ENCODE assay signal across 19 mouse cellular contexts in the genomic region with DNA sequence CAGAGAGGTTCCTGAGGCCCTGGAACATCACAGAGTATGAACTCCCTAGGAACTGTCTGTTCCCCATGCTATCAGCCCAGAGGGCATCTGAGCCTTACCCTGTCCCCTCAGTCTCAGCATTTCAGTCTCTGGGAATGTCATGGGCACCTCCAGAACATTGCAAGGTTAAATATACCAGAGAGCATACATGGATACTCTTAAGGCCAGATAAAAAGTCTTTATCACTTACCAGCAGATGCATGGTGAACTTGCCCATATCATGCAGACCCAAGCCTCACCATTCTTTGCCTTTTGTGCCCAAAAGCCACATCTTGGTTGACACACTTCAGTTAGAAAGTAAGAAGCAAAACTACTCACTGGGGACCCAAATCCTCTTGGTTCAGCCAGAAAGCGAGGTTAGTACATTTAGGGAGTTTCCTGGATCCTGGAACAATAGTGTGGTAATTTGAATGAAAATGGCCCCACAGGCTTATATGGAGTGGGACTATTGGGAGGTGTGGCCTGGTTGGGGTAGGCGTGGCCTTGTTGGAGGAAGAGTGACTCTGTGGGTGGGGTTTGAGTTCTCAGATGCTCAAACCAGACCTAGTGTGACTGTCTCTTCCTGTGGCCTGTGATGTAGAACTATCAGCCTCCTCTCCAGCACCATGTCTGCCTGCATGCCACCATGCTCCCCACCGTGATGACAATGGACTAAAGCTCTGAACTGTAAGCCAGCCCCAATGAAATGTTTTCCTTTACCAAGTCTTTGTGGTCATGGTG. TPM values are rescaled to one million over a fixed set of nuclear protein-coding genes. Genes with fewer than 3 reads are reported as not detected.
DNase-seq lines count a peak whose midpoint lies in the region; ATAC-seq and TF ChIP-seq lines count a peak whose summit lies in the region.
"Had no signal": no experiment of that assay in that cellular context is flagged by ENCODE, and none has a peak within 500 bp of the region (broad histone marks: within the 10 kb centered on the region; RNA-seq: fewer than 3 reads in every experiment).

No protein-coding gene starts in this region.

- TF ChIP-seq CTCF in brain, embryonic 14.5 days (IDR thresholded peaks at IDR 0.05; ENCODE audit: borderline replicate concordance, extremely low read depth, insufficient read depth, insufficient read length): no peak

- DNase-seq in spleen, postnatal 36 days (ENCODE audit: low spot score in 2 of 2): peak; percentile 9 to 20
- no peak for DNase-seq in spleen, adult 18-20 months
- DNase-seq in brain, embryonic 14.5 days (ENCODE audit: low read depth): peak; percentile 2
- DNase-seq in frontal cortex, adult 2 months (ENCODE audit: extremely low spot score in 1 of 2, low spot score in 1 of 2): no peak
- DNase-seq in cerebellum, adult 9-11 months: no peak
- no peak for DNase-seq in cerebellum, adult 11-12 months
- no peak for DNase-seq in adrenal gland, adult 8-10 months
- DNase-seq: cerebellum, postnatal 14 days; gastrocnemius, postnatal 14 days; heart, postnatal 36 days; kidney, adult 18-20 months; kidney, postnatal 14 days; lung, adult 18-20 months; lung, postnatal 4 days had no signal

- H3K4me3 ChIP-seq in liver, embryonic 12.5 days: no peak overlapping the region
- H3K4me3 ChIP-seq: erythroblast, embryonic 14.5 days; heart, embryonic 12.5 days; midbrain, embryonic 15.5 days had no signal

- 42% methylated on average over 3 of the region's 3 CpGs for whole genome bisulfite sequencing in liver, embryonic 12.5 days (ENCODE audit: insufficient replicate concordance)

- H3K4me2 ChIP-seq in liver, embryonic 12.5 days: no peak overlapping the region
- H3K4me2 ChIP-seq: heart, embryonic 12.5 days; midbrain, embryonic 15.5 days had no signal

- ATAC-seq in liver, embryonic 12.5 days: peak; percentile 84
- ATAC-seq: hindbrain, embryonic 16.5 days; midbrain, embryonic 15.5 days had no signal

- peaks cover 13% of the 10 kb centered on the region; the same call in 1 of the 2 replicates for H3K4me1 ChIP-seq in liver, embryonic 12.5 days
- H3K4me1 ChIP-seq: heart, embryonic 12.5 days; midbrain, embryonic 15.5 days had no signal

- no peak overlapping the region for H3K9ac ChIP-seq in liver, embryonic 12.5 days
- H3K9ac ChIP-seq: heart, embryonic 12.5 days; midbrain, embryonic 15.5 days had no signal

- H3K9me3 ChIP-seq in liver, embryonic 12.5 days (replicated peaks): no peaks in the 10 kb centered on the region
- H3K9me3 ChIP-seq: heart, embryonic 12.5 days; midbrain, embryonic 15.5 days had no signal

- no peak for TF ChIP-seq POLR2A in brain, embryonic 14.5 days (IDR thresholded peaks at IDR 0.05; ENCODE audit: borderline replicate concordance, extremely low read depth, insufficient read depth, insufficient read length, poor library complexity, severe bottlenecking)

- H3K36me3 ChIP-seq in liver, embryonic 12.5 days: no peaks in the 10 kb centered on the region
- H3K36me3 ChIP-seq: heart, embryonic 12.5 days; midbrain, embryonic 15.5 days had no signal

- H3K27ac ChIP-seq in liver, embryonic 12.5 days: no peak overlapping the region
- H3K27ac ChIP-seq: midbrain, embryonic 15.5 days had no signal

- H3K27me3 ChIP-seq in liver, embryonic 12.5 days (replicated peaks): no peaks in the 10 kb centered on the region
- H3K27me3 ChIP-seq: heart, embryonic 12.5 days; midbrain, embryonic 15.5 days had no signal

RNA-seq across cellular contexts. Expression of a gene that starts 24.4 kb away (rescaled TPM):
- 171 and 187 TPM in 2 replicates for polyA plus RNA-seq in brain, embryonic 14.5 days (2012; rRNA removed)
- 64.2 and 67.7 TPM in 2 replicates for polyA plus RNA-seq in liver, embryonic 12.5 days (2016; fragmentation: Nextera tagmentation; extraction: Ambion mirVana)
- 102 and 113 TPM in 2 replicates for polyA plus RNA-seq in frontal cortex, adult 2 months (2012; rRNA removed)
- total RNA-seq in adrenal gland, adult 8-10 months (2022): 100 to 1,000 TPM; 124 to 132 (median 127) TPM

RNA-seq across cellular contexts. Expression of a gene that starts 36.1 kb away (rescaled TPM):
- 400 and 428 TPM in 2 replicates for polyA plus RNA-seq in brain, embryonic 14.5 days (2012; rRNA removed)
- polyA plus RNA-seq in liver, embryonic 12.5 days (2016; fragmentation: Nextera tagmentation; extraction: Ambion mirVana): 279 and 296 TPM in 2 replicates
- 243 and 263 TPM in 2 replicates for polyA plus RNA-seq in frontal cortex, adult 2 months (2012; rRNA removed)
- total RNA-seq in adrenal gland, adult 8-10 months (2022): 100 to 1,000 TPM; 226 to 255 (median 255) TPM

Comparison
In these comparisons a context has a peak if more than half of its experiments do, and no peak if none do; other contexts are left out.
1. DNase-seq: peak in spleen, postnatal 36 days (2 of 2) and brain, embryonic 14.5 days (single experiment); none in spleen, adult 18-20 months (0 of 2), frontal cortex, adult 2 months (0 of 2), cerebellum, adult 9-11 months (single experiment), cerebellum, adult 11-12 months (single experiment) and adrenal gland, adult 8-10 months (single experiment).